Mouse (Mus musculus): ENCODE measurements around the gene Gm7030.
"Not testable (repeated sequence)": the region's sequence is repeated elsewhere in the genome, so short reads cannot be mapped to it uniquely, and the experiment has no call there.

Gene Gm7030

DNA sequence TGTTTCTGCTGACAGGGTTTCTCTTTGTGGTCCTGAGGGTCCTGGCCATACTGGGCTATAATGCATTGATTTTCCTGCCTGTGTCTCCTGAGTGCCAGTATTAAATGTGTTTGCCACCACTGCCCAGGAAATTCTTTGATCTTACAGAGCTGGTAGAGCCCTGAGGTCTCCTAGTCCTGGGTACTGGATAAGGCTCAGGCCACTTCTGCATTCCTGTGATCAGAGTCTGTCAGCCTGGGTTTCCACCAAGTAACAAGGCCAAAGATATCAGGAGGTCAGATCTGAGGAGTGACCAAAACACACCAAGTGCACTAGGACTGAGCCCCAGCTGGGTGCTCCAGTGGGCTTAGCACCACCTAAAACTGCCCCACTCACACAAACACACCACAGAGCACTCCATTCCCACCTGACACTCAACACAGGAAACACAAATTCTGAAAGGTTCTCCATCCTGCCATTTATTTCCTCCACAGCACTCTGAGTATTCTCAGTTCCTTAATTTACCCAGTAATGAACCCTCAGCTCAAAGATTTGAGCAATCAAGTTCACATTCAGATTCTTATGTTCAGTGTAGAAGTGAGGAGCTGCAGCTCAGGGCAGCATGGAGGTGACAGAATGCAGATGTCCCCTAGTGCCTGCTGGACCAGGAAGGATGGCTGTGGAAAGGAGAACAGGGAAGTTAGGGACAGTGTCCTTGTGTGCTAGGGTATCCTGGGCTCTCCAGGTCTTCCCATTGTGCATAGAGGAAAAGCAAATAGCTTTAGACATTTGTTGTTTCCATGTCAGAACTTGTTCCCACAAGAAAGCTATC is 6.4 kb upstream of the Gm7030 start:
- not testable (repeated sequence) for DNase-seq (ENCODE audit: low spot score)

DNA sequence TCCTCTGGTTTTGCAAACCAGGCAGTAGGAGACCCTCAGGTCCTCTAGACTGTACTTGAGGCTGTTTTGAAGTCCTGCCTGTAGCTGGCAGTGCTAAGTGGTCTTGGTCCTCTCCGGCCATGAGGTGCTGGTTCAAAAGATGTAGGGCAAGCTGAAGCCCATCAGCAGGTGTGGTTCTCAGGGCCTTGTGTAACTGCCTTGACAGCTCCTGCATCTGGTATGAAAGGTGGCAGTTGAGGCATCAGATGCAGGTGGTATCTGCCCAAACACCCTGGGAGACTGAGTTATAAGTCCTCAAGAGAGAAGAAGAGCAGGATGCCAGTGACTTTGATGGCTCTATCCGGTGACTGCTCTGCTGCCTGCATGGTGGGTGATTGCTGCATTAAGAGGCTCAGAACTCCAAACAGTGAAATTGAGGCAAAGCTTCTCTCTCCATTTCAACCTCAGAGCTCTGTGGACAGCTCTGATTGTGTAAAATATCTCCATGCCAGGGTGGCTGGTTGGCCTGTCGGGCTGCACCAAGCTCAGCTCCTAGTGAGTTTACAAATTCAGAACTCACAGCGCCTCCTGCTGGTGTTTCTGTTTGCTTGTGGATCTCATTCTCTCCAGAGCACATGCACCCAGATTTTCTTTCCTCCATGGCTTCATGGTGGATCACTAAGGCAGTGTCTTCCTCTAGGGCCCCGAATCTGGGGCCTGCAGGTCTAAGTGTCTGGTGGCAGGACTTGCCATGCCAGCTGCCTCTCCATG is 2.5 kb upstream of the Gm7030 start:
- DNase-seq (ENCODE audit: low spot score), result no peak

GRCm38 (mm10) chr17:36128525-36128924 is 700 bp downstream of the Gm7030 start:
- DNase-seq (ENCODE audit: low spot score), result not testable (repeated sequence)

GRCm38 (mm10) chr17:36124111-36124510 is 5.1 kb downstream of the Gm7030 start:
- not testable (repeated sequence) for DNase-seq (ENCODE audit: low spot score)

GRCm38 (mm10) chr17:36121352-36122020 is 7.7 kb downstream of the Gm7030 start, which contains the start of gene Gm19684:
Gene Gm19684 (plus strand): TSS chr17:36121678.
- not testable (repeated sequence) for DNase-seq (ENCODE audit: low spot score)

GRCm38 (mm10) chr17:36120839-36121238 is 8.4 kb downstream of the Gm7030 start:
- DNase-seq (ENCODE audit: low spot score), result not testable (repeated sequence)

DNA sequence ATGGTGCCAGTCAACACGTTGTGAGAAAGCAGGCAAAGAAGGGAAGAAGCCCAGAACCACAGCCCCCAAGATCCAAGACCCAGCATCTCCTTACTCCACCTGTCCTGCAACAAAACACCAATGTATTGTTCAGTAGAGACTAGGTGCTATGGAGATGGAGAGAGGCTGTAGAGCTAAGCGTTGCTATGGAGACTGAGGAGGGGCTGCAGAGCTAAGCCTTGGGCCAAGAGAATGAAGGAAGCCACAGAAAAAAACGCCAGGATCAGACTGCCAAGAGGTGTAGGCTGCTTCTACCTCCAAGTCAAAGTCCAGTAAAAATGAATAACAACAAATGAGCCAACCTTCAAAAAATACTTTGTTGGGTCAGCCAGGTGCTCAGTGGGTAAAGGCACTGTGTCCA is 12.7 kb downstream of the Gm7030 start:
- DNase-seq (ENCODE audit: low spot score), result not testable (repeated sequence)

- not testable (repeated sequence) for DNase-seq (ENCODE audit: low spot score)
These were observed 15.1 kb downstream of the Gm7030 start for GRCm38 (mm10) chr17:36113979-36114593.

DNA sequence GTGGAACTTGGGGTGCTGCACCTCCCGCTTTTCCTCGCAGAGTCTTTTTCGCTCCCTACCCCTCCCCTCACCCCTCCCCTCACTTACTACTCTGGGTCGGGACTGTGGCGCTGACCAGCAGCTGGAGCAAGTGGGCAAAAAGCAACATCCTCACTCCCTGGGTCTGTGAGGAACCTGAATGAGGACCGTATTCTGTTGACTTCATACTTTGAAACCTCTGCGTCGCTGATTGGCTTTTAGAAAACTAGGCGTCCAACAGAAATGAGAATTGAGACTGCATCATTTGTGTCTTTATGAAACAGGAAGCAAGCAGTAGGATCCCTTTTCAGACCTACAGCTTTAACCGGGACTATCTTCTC is 17.7 kb downstream of the Gm7030 start:
- DNase-seq (ENCODE audit: low spot score), result not testable (repeated sequence)

DNA sequence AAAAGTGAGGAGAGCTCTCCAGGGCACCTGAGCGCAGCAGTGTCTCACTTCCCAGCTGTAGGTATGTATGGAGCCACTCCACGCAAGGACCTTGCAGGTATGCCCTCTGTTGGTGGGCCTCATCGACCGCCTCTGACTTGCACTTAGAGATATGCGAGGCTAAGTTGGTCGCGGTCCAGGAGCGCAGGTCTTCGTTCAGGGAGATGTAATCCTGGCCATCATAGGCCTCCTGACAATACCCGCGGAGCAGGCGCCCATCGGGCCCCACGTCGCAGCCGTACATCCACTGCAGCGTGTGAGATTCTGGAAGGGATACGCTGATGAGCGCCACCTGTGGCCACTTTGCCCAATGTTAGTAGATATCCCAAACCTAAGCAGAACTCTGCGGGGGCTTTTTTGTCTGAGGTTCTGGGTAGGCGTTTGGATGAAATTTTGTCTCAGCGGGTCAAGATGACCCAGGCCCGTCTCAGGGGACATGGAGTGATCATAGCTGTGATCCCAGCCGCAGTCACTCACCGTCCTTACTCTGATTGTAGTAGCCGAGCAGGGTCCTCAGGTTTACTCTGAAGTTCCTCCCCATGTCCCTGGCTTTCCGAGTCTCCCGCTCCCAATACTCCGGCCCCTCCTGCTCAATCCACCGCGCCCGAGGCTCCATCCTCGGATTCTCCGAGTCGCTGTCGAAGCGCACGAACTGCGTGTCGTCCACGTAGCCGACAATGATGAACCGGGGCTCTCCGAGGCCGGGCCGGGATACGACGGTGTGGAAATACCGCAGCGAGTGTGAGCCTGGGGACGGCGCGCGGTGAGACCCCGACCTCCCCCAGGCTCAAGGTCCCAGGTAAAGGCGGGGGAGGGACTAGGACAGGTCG is 18.4 kb downstream of the Gm7030 start:
- DNase-seq (ENCODE audit: low spot score), result not testable (repeated sequence)

- DNase-seq (ENCODE audit: low spot score), result not testable (repeated sequence)
These were observed 19.1 kb downstream of the Gm7030 start for GRCm38 (mm10) chr17:36110129-36110528.

DNA sequence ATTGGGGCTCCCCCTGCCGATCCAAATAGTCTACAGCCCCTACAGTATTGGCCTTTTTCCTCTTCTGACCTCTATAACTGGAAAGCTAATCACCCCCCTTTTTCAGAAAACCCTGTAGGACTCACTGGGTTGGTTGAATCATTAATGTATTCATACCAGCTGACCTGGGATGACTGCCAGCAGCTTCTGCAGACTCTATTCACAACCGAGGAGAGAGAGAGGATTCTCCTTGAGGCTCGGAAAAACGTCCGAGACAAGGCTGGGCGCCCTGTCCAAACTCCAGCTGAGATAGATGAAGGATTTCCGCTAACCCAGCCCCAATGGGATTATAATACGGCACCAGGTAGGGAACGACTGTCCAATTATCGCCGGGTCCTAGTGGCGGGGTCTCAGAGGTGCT is 27.1 kb downstream of the Gm7030 start:
- not testable (repeated sequence) for DNase-seq (ENCODE audit: low spot score)

DNA sequence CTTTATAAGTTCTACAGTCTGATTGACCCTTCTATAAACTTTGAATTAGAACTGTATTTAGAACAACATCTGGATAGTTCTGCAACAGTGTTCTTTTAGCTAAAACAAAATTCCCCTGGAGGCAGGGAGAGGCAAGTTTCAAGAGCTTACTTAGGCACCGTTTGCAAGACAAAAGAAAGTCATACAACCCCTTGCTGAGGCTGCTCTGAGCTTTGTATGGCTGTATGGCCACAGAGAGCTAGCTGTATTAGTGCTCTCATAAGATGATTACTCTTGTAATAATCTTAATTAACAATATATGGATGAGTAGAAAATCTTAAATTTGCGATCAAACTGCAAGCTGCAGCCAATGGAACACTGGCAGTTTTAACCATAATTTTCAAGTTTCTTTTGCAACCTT is 29.6 kb downstream of the Gm7030 start:
- not testable (repeated sequence) for DNase-seq (ENCODE audit: low spot score)

- DNase-seq (ENCODE audit: low spot score), result no peak
These were observed 35.3 kb downstream of the Gm7030 start for GRCm38 (mm10) chr17:36093936-36094335.

- DNase-seq (ENCODE audit: low spot score), result not testable (repeated sequence)
These were observed 36.7 kb downstream of the Gm7030 start for GRCm38 (mm10) chr17:36092520-36092919.

- DNase-seq (ENCODE audit: low spot score), result not testable (repeated sequence)
These were observed 37.3 kb downstream of the Gm7030 start for GRCm38 (mm10) chr17:36091933-36092332.

DNA sequence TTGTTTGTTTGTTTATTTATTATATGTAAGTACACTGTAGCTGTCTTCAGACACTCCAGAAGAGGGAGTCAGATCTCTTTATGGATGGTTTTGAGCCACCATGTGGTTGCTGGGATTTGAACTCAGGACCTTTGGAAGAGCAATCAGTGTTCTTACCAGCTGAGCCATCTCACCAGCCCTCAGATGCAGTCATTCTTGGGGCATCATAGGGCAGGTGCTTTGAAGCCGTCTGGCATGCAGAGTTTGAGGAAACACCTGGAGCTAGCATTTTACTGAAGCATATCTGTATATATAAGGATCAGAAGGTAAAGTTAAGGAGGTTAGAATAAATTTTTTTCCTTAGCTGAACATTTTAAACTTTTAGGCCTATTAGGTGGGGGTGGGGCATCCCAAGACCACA is 43.2 kb downstream of the Gm7030 start:
- DNase-seq (ENCODE audit: low spot score), result not testable (repeated sequence)

DNA sequence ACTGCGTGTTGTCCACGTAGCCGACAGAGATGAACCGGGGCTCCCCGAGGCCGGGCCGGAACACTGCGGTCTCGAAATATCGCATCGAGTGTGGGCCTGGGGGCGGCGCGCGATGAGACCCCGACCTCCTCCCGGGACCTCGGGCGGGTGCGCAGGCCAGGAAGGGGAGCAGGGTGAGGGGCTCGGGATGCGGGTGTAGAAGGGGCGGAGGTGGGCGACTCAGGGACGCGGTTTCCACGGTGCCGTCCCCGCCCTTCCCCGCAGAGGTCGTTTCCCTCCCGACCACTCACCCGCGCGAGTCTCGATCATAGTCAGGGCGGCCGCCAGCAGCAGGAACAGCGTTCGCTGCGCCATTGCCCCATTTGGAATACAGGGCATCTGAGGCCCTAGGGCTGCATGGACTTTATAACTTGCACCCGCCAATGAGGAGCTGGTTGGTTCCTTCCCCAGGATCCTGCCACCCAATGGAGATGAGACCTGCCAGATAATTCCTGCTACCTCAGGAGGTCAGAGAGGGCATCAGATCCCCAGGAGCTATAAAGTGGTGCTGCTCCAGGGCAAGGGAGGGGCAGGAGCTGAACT is 45.3 kb downstream of the Gm7030 start:
- no peak for DNase-seq (ENCODE audit: low spot score)

DNA sequence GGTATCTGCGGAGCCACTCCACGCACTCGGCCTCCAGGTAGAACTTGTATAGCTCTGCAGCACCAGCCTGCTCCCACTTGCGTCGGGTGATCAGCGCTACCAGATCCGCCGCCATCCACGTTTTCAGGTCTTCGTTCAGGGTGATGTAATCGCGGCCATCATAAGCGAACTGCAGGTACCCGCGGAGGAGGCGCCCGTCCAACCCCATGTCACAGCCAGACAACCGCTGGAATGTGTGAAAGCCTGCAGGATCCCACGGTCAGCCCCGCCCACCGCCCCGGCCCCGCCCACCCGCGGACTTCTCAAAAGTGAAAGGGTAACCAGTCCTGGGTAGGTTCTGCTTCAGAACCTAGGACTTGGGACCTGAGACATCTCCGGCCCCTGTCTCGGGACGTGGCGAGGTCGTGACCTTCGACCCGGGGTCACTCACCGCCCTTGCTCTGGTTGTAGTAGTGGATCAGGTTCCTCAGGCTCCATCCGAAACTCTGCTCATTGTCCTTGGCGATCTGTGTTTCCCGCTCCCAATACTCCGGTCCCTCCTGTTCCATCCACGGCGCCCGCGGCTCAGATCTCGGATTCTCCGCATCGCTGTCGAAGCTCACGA is 45.9 kb downstream of the Gm7030 start:
- no peak for DNase-seq (ENCODE audit: low spot score)

- DNase-seq (ENCODE audit: low spot score), result not testable (repeated sequence)
These were observed 46.5 kb downstream of the Gm7030 start for GRCm38 (mm10) chr17:36082519-36083232.

Measured in ovary, postnatal 14 days (tissue).